Mouse (Mus musculus): ENCODE measurements at regions not wholly inside any gene's neighbourhood (a gene's known extent, or its start where the extent isn't known, plus 50 kb on each side); places are given as distances from the start of the nearest gene placed in this dataset.

DNA sequence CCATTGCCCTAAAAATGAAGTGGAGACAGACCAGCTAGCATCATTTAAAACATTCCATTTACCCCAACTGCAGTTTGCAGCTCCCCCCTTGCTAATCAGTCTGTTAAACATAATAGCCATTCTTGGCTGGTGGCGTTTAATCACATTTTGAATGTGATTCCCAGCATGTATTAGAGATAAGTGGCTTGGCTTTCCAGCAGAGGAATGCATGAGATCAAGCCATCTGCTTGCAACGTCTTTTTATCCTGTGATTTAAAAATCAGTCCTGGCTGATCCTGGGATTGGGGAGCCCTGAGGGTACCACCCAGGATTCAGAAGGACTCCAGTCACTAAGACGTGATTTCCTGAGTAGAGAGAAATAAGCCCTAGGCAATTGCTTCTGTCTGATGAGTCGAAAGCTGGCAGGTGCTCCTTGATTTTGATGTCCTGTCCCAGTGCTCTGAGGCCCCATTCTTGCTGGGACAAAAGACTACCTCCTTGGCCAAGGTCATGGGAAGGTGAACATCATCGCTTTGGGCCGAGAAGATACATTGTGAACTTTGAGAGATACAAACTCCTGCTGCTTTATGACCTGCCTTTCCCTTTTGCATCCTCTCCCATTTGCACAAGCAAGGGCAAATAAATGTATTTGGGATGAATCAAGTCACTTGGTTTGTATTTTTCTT is 623.8 kb downstream of the Tmem132b start:
- DNase-seq (ENCODE audit: low spot score in 2 of 2) = no peak

- DNase-seq (ENCODE audit: low spot score in 2 of 2) = no peak
Measured at GRCm38 (mm10) chr5:126186111-126186510, 654.5 kb downstream of the Tmem132b start.

DNA sequence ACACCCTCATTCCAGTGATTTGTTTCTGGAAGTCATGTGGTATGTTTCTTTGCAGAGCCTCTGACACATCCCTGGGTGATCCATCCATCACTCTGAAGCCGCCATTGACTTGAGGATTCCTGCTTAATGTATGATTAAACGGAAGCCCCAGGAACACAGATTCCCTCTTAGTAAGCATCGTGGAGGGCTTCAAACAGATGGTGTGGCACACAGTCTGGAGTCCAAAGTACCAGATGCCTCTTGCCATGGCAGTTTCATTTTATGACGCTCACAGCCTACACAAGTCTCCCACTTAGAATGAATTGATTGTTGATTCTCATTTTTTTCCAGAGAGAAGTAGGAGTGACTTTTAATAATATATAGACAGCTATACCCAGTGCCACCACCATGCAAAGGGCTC is 668.3 kb downstream of the Tmem132b start:
- peak in 1 of 2 experiments; percentile 15 for DNase-seq (ENCODE audit: low spot score in 2 of 2)

DNA sequence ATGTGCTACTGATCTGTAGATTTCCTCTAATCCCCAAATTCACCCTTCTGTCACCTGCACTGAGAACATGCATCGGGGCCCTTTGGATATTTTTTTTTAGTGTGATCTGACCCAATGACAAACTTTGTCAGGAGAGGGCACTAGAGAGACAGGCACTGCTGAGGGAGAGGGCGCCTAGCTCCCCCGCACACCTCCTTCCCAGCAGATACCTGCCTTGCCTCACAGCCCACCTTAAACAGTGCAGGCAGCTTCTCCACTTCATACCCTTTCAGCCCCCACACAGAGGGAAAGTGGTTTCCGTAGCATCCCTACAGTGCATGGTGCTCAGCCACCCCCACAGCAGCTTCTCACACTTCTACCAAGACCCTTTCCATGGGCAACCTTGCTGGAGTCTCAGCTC is 670.0 kb downstream of the Tmem132b start:
- DNase-seq (ENCODE audit: low spot score in 2 of 2) = no peak

GRCm38 (mm10) chr5:126201996-126202395 is 670.4 kb downstream of the Tmem132b start:
- no peak for DNase-seq (ENCODE audit: low spot score in 2 of 2)

DNA sequence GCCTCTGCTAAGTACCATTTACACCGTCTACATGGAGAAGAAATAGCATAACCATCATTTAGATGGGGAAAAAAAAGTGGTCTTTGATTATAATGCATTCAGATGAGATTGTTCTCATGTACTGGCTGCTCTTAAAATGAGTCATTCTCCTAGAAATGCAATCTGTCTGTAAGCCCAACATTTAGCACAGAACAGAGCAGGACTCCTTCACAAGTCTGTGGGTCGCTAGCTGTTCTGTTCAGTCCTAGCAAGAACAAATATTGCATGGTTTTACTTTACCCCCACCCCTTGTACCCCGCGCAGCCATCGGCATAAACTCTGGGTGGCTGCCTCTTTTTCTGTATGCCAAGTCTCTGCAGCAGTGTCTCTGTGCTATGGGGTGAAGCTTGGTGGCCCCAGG is 685.4 kb downstream of the Tmem132b start:
- no peak for DNase-seq (ENCODE audit: low spot score in 2 of 2)

DNA sequence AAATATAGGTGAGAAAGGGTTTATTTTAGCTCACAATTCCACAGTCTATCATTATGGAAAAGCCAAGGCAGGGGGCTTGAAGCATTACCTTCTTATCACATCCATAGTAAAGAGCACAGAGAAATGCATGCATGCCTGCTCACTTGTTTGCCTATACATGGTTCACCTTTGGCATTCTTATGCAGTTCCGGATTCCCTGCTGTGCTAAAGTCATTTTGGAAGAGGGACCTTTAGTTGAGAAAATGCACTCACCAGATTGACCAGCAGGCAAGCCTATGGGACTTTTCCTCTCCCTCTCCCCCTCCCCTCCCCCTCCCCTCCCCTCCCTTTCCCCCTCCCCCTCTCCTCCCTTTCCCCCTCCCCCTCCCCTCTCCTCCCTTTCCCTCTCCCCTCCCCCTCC is 686.2 kb downstream of the Tmem132b start:
- DNase-seq (ENCODE audit: low spot score in 2 of 2) = no peak

- no peak for DNase-seq (ENCODE audit: low spot score in 2 of 2)
Measured at GRCm38 (mm10) chr5:126223696-126224095, 692.1 kb downstream of the Tmem132b start.

- no peak for DNase-seq (ENCODE audit: low spot score in 2 of 2)
Measured at GRCm38 (mm10) chr5:126230768-126231167, 699.2 kb downstream of the Tmem132b start.

- DNase-seq (ENCODE audit: low spot score in 2 of 2) = peak in 1 of 2 experiments; percentile 9
Measured at GRCm38 (mm10) chr5:126238071-126238470, 706.5 kb downstream of the Tmem132b start.

- DNase-seq (ENCODE audit: low spot score in 2 of 2) = no peak
Measured at GRCm38 (mm10) chr5:126245776-126246175, 714.2 kb downstream of the Tmem132b start.

- no peak for DNase-seq (ENCODE audit: low spot score in 2 of 2)
Measured at GRCm38 (mm10) chr5:126250331-126250730, 718.8 kb downstream of the Tmem132b start.

GRCm38 (mm10) chr5:126254661-126255060 is 723.1 kb downstream of the Tmem132b start:
- DNase-seq (ENCODE audit: low spot score in 2 of 2) = no peak

- no peak for DNase-seq (ENCODE audit: low spot score in 2 of 2)
Measured at GRCm38 (mm10) chr5:126257860-126258259, 726.3 kb downstream of the Tmem132b start.

GRCm38 (mm10) chr5:126266471-126266870 is 734.9 kb downstream of the Tmem132b start:
- DNase-seq (ENCODE audit: low spot score in 2 of 2) = peak in 1 of 2 experiments; percentile 46

GRCm38 (mm10) chr5:126266929-126267609 is 735.5 kb downstream of the Tmem132b start:
- no peak for DNase-seq (ENCODE audit: low spot score in 2 of 2)

- DNase-seq (ENCODE audit: low spot score in 2 of 2) = no peak
Measured at GRCm38 (mm10) chr5:126268592-126268991, 737.0 kb downstream of the Tmem132b start.

- DNase-seq (ENCODE audit: low spot score in 2 of 2) = peak in 1 of 2 experiments; percentile 36
Measured at GRCm38 (mm10) chr5:126274316-126274715, 742.7 kb downstream of the Tmem132b start.

GRCm38 (mm10) chr5:126281057-126281728 is 749.6 kb downstream of the Tmem132b start:
- no peak for DNase-seq (ENCODE audit: low spot score in 2 of 2)

- DNase-seq (ENCODE audit: low spot score in 2 of 2) = no peak
Measured at GRCm38 (mm10) chr5:126281782-126282181, 750.2 kb downstream of the Tmem132b start.

DNA sequence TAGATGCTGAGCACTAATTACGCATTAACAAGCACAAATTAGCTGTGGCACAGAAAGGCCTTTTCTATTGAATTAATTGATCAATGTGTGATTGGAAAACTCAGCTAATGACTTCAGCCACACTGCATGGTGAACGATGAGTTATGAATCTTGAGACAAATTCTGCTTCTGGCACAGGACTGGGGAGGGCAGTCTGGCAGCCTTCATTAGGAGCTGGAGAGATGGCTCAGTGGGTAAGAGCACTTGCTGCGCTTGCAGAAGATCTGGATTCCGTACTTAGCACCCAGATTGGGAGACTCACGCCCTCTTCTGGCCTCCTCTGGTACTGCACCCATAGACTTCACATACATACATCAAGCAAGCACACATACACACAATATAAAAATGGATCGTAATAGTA is 793.3 kb downstream of the Tmem132b start:
- DNase-seq (ENCODE audit: low spot score in 2 of 2) = no peak

DNA sequence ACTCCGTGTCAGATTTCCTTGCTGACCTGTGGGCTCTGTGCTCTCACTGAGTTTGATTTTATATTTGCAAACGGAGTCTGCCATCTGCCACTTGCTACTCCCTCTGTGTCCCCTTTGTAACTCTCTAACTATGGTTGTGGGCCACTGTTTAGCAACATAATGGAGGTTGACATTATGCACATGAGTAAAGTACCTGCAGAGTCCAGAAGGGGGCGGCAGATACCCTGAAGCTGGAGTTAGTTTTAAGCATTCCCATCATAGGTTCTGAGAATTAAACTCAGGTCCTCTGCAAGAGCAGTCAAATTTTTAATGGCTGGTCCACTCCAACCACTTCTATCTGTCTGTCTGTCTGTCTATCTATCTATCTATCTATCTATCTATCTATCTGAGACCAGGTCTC is 796.7 kb downstream of the Tmem132b start:
- DNase-seq (ENCODE audit: low spot score in 2 of 2) = no peak

DNA sequence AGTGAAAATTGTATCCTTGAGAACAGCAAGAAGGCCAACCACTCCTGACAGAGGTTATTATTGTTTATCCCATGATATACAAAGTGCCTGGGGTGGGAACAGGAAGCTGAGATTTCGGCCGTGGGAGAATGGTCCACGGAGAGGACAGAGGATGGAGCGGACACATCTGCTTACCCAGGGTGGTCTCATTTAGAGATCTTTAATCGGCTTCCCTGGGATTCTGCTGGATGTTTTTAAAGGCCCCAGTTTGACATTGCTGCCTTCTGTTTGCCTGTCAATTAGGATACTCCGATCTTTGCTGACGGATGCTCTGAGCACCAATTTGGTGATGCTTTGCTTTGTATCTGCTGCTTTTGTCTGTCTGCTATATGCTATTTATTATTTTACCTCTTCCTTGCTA is 803.5 kb downstream of the Tmem132b start:
- no peak for DNase-seq (ENCODE audit: low spot score in 2 of 2)

All from left cerebral cortex, adult 9 months (tissue).